Mouse (Mus musculus): Measurements from ENCODE around the gene Nfya. TPM values are rescaled to one million over a fixed set of nuclear protein-coding genes. Genes with fewer than 3 reads are reported as not detected.
A peak's percentile ranks its signal among the peaks of the same experiment; 100 is the strongest.

The Nfya gene
- total RNA-seq, 2 experiments from 2014 or later = 21.4 to 26.7 TPM

DNA sequence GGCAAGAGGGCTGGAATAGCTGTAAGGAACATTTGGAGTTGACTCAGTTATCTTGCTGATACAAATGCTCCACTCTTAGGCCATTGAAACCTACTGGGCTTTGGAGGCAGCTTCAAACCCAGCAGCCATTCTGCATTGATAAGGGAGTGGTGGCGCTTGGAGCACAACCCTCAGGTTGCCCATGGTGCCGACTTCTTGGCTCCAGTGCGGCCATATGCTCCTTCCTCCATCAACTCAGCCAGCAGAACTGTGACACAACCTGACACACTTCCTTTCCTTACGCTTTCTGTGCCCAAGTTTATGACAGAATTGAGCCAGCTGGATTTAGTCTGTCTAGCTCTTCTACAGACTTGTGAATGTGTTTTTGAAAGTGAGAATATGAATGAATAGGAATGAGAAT is 2.6 kb downstream of the Nfya start:
- Histone ChIP-seq H3K27ac (no peak overlapping the region), H3K4me3 (no peak overlapping the region)
- TF ChIP-seq CTCF (conservative IDR thresholded peaks at IDR 0.05) = no peak
- no peak for DNase-seq (ENCODE audit: low spot score in 2 of 2)

DNA sequence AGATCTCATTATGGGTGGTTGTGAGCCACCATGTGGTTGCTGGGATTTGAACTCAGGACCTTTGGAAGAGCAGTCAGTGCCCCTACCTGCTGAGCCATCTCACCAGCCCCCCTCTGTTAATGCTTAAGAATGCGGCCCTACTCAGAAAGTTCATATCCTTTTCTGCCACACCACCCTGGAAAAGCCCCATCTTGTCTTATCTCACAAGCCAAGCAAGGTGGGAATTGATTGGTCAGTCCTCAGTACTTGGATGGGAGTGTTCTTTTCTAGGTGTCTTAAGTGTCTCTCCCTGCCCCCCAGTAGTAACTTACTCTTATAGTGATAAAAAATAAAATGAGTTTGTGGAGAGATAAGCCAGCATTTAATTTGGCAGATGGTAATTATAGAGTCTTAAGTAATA is 5.0 kb downstream of the Nfya start:
- Histone ChIP-seq H3K27ac (no peak overlapping the region), H3K4me3 (no peak overlapping the region)
- DNase-seq (ENCODE audit: low spot score in 2 of 2) = no peak
- no peak for TF ChIP-seq CTCF (conservative IDR thresholded peaks at IDR 0.05)

DNA sequence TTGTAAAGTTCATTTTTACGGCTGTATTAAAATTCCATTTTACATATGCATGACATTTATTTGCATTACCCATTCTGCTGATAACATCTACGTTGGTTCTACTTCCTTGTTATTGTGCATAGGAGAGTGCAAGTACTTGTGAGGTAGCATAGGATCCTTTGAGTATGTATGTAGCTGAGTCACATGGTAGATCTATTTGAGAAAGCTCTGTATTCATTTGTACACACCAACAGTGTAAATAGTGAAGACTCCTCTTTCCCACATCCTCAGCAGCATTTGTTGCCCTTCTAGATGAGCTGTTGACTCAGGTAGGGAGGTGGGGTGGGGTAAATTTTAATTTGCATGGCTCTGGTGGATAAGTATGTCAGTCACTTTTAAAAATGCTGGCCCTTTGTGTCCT is 5.9 kb downstream of the Nfya start:
- no peak for TF ChIP-seq CTCF (conservative IDR thresholded peaks at IDR 0.05)
- Histone ChIP-seq H3K4me3 (no peak overlapping the region), H3K27ac (no peak overlapping the region)
- DNase-seq (ENCODE audit: low spot score in 2 of 2) = no peak

DNA sequence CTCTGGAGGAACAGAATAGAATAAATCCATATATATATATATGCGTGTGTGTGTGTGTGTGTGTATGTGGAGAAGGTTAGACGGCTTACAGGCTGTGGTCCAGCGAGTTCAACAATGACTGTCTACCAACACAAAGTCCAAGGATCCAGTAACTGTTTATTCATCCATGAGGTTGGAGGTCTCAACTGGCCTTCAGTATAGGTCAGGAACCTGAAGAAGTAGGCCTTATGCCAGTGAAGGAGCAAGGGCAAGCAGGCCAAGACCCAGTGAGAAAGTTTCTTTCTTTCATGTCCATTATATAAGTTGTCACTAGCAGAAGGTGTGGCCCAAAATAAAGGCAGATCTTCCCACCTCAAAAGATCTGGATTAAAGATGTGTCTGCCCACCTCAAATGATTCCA is 7.0 kb downstream of the Nfya start:
- no peak for TF ChIP-seq CTCF (conservative IDR thresholded peaks at IDR 0.05)
- no peak for DNase-seq (ENCODE audit: low spot score in 2 of 2)
- H3K4me3 ChIP-seq = no peak overlapping the region
- H3K27ac ChIP-seq = no peak overlapping the region

DNA sequence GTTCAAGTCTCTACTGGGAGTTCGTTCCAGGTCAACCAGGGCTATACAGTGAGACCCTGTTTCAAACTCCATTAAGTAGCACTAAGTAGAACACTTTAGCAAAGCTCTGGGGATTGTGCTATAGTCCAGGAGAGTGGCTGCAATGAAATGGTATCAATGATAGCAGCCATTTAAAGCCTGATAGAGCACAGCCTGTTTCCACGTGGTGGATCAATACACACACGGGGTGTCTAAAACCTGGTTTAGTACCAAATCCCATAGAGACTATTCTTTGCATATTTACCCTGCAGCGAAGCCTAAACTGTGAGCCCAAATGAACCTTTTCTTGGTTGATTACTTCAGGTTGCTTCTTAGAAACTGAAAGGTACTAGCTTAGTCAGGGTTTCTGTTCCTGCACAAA is 8.0 kb downstream of the Nfya start:
- TF ChIP-seq CTCF (conservative IDR thresholded peaks at IDR 0.05) = no peak
- Histone ChIP-seq H3K4me3 (no peak overlapping the region), H3K27ac (no peak overlapping the region)
- DNase-seq (ENCODE audit: low spot score in 2 of 2) = no peak

DNA sequence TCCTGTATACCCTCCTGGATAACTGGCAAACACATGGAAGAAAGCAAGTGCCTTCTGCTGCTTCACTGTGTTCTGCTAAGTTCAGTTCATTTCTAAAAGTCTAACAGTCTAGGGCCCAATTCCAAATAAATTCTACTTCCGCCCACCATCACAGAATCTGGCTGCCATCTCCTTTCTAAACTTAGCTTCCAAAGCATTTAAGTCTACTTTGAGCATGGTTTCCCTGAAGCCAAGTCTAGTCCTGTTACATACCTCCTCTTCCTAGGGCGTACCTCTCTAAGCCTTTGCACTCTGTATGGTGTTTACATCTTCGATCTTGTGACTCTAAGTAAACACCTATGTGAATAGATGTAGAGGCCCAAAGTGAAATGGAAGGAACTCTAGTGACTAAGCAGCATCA is 17.1 kb downstream of the Nfya start:
- H3K4me3 ChIP-seq = no peak overlapping the region
- TF ChIP-seq CTCF (conservative IDR thresholded peaks at IDR 0.05) = no peak
- DNase-seq (ENCODE audit: low spot score in 2 of 2) = peak in 1 of 2 experiments; percentile 39
- 0 out of 2 replicates have a peak overlapping the region, but pooled peaks have one; percentile 1 for H3K27ac ChIP-seq

DNA sequence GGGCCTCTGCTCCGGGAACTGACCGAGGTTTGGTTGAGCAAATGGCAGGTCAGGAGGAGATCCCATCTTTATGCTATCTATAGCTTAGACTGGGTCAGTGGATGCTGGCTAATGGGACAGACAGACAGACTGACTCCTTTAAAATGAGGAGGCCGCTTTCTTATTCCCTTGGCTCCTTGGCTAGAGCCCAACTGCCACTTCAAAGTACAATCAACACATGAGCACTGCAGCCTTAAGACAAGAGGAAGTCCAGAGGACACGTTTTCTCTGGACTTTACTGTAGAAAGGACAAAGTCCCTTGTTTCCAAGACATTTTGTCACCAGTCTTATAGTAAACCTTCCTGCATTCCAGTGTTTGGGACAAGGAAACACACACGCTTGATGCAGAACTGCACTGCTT is 18.3 kb downstream of the Nfya start:
- no peak for TF ChIP-seq CTCF (conservative IDR thresholded peaks at IDR 0.05)
- Histone ChIP-seq H3K27ac (no peak overlapping the region), H3K4me3 (no peak overlapping the region)
- DNase-seq (ENCODE audit: low spot score in 2 of 2) = no peak

DNA sequence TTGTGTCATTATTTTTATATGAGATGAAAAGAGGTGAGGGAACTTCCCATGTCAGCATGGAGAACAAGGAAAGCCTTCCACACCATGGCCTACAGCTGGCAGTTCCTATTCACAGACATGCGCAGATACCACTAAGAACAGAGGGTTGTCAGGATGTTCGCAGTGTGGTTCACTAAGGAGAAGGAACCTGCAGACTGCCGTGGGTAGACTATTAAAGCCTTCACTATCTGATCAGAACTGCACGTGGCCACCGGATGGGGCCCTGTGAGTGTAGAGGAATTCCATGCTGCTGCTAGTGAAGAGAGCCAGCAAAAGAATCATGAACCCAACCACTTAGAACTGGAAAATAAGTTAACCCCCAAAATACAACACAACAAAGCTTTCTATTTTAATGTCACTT is 20.3 kb downstream of the Nfya start:
- Histone ChIP-seq H3K4me3 (no peak overlapping the region), H3K27ac (no peak overlapping the region)
- DNase-seq (ENCODE audit: low spot score in 2 of 2) = no peak
- no peak for TF ChIP-seq CTCF (conservative IDR thresholded peaks at IDR 0.05)

DNA sequence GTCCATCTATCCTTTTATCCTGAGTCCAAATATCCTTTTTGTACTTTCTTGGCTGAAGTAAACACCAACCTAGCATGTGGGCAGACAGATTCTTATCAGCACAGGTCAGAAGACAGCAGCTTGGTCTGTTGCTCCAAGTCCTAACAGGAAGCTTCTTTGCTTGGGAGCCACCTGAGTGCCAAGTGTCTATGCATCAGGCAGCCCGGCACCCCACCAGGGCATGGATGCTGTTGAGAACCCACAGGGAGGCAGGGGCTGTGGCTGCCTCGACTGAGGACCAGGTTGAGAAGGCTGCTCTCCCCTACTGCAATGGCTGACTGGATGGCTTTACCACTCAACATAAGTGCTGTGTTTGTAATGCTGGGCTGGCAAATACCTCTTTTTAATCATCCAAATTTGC is 21.0 kb downstream of the Nfya start:
- no peak overlapping the region for H3K27ac ChIP-seq
- DNase-seq (ENCODE audit: low spot score in 2 of 2) = no peak
- no peak for TF ChIP-seq CTCF (conservative IDR thresholded peaks at IDR 0.05)
- no peak overlapping the region for H3K4me3 ChIP-seq

DNA sequence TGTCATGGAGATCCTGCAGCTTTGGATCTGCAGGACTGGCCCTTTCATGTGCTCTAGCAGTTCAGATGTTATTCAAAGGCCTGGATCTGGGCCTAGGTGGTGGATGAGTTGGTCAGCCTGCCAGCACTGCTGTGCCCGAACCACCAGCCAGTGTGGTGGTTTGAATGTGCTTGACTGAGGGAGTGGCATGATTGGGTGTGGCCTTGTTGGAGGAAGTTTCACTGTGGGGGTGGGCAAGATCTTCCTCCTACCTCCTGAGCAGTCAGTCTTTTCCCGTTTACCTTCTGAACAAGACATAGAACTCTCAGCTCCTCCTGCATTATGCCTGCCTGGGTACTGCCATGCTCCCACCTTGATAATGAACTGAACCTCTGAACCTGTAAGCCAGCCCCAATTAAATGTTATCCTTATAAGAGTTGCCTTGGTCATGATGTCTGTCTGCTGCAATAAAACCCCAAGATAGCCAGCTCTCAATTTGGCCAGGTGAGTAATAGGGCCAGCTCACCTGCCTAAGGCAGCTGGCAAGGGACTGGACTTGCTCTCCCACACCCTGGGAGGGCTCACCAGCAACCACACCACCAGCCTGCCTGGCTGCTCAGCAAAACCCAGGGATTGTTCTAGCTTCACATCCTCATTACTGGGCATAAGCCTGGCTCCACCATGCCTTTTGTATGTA is 23.8 kb downstream of the Nfya start:
- no peak overlapping the region for H3K27ac ChIP-seq
- H3K4me3 ChIP-seq = no peak overlapping the region
- no peak for TF ChIP-seq CTCF (conservative IDR thresholded peaks at IDR 0.05)
- DNase-seq (ENCODE audit: low spot score in 2 of 2) = no peak

DNA sequence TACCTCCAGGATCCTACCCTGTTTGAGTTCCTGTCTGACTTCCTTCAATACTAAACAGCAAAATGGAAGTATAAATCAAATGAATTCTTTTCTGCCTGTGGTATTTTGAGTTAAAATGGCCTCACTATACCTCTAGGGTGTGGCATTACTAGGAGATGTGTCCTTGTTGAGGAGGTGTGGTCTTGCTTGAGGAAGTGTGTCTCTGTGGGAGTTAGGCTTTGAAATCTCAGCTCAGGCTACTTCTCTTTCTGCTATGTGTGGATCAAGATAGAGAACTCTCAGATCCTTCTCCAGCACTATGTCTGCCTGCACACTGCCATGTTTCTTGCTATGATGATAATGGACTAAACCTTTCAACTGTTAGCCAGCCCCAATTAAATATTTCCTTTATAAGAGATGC is 30.7 kb downstream of the Nfya start:
- Histone ChIP-seq H3K27ac (no peak overlapping the region), H3K4me3 (no peak overlapping the region)
- no peak for DNase-seq (ENCODE audit: low spot score in 2 of 2)
- TF ChIP-seq CTCF (conservative IDR thresholded peaks at IDR 0.05) = no peak

DNA sequence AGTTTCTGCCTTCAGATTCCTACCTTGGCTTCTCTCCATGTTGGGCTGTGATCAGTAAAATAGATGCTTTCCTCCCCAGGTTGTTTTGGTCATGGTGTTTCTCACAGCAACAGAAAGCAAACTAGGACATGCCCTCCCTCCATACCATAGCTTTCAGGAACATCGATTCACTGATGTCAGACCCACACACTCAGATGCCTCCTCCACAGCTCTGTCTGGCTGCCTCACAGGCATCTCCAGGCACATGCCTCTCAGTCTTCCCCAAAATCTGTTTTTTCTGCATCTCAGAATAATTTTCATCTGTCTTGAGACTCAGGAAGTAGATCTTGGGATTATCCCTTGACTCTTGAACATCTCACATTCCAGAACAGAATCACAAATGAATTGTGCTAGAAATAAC is 33.6 kb downstream of the Nfya start:
- Histone ChIP-seq H3K4me3 (no peak overlapping the region), H3K27ac (no peak overlapping the region)
- peak in 1 of 2 experiments; percentile 7 for DNase-seq (ENCODE audit: low spot score in 2 of 2)
- TF ChIP-seq CTCF (conservative IDR thresholded peaks at IDR 0.05) = no peak

DNA sequence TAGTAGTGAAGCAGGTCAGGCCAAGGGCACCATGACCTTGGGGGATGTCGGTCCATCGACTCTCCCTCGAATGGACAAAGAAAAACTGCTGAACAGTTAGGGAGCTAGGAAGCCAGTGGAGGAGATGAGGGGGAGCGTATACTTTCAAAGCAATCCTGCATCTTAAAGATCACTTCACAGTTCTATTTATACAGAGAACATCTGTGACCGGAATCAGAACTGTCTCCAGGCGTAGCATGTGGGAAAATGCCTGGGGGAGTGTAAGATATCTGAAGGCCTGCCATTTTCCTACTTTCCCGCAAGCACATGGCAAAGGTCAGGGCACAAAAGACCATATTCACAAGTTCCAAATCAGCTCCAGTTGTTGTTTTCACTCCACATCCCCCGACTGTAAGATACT is 36.7 kb downstream of the Nfya start:
- TF ChIP-seq CTCF (conservative IDR thresholded peaks at IDR 0.05) = no peak
- peak in 1 of 2 experiments; percentile 15 for DNase-seq (ENCODE audit: low spot score in 2 of 2)
- Histone ChIP-seq H3K4me3 (no peak overlapping the region), H3K27ac (no peak overlapping the region)

DNA sequence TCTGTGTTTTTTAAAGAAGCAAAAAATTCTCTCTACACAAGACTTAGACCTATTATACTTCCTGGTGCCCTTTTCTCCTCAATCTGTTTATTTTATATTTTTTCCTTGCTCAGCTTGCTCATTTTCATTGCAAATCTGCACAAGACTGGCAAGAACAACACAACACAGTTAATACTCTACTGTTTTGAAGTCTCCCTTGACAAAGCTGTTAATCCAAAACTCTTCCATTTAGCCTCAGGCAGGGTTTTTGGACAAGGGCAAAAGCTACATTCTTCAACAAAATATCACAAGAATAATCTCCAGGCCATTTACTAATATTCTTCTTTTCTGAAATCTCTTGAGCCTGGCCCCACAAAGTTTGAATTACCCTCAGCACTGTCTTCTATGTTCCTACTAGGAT is 38.1 kb downstream of the Nfya start:
- H3K4me3 ChIP-seq = no peak overlapping the region
- DNase-seq (ENCODE audit: low spot score in 2 of 2) = no peak
- H3K27ac ChIP-seq = no peak overlapping the region
- no peak for TF ChIP-seq CTCF (conservative IDR thresholded peaks at IDR 0.05)

DNA sequence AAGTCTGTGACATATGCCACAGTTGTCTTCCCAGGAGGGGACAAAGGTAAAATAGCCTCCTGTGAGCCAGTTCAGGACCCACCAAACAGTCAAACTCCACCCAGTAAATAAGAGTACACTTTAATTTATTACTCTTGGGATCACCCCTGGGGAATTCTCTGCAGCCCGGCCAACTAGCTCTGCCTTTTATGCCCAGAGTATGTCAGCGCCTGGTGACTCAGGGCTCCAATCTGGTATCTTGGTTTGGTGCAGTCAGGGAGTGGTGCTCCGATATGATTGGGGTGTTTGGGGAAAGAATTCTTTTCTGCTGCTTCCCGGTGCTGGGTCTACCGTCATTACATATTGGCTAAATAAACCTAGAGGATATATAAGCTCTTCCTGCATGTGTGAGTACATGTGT is 42.9 kb downstream of the Nfya start:
- TF ChIP-seq CTCF (conservative IDR thresholded peaks at IDR 0.05) = no peak
- H3K27ac ChIP-seq = no peak overlapping the region
- DNase-seq (ENCODE audit: low spot score in 2 of 2) = no peak
- no peak overlapping the region for H3K4me3 ChIP-seq
